Mouse (Mus musculus) cerebellum, adult 9-11 months (tissue): ENCODE data around the gene Snai3.

Source experiments
- DNase-seq: peaks from one replicate; pipeline ENCODE4 v3.0.0; 2022

Snai3 gene

GRCm38 (mm10) chr8:122430058-122430636 is 30.4 kb downstream of the Snai3 start:
- no peak for DNase-seq

- DNase-seq: no peak
These were observed 32.4 kb downstream of the Snai3 start for GRCm38 (mm10) chr8:122428163-122428562.

GRCm38 (mm10) chr8:122427607-122428006 is 32.9 kb downstream of the Snai3 start:
- DNase-seq: no peak

- DNase-seq: no peak
These were observed 34.4 kb downstream of the Snai3 start for GRCm38 (mm10) chr8:122426145-122426544.

GRCm38 (mm10) chr8:122423659-122424058 is 36.9 kb downstream of the Snai3 start:
- no peak for DNase-seq

- no peak for DNase-seq
These were observed 37.3 kb downstream of the Snai3 start for GRCm38 (mm10) chr8:122423217-122423616.

GRCm38 (mm10) chr8:122421376-122422070 is 39.0 kb downstream of the Snai3 start, which contains the start of gene Il17c:
Il17c (plus strand) TSS chr8:122422020.
- no peak for DNase-seq

- DNase-seq: no peak
These were observed 40.5 kb downstream of the Snai3 start for GRCm38 (mm10) chr8:122419881-122420555.

- DNase-seq: no peak
These were observed 45.0 kb downstream of the Snai3 start for GRCm38 (mm10) chr8:122415554-122415953.

GRCm38 (mm10) chr8:122414311-122414710 is 46.2 kb downstream of the Snai3 start:
- DNase-seq: no peak

GRCm38 (mm10) chr8:122407678-122408077 is 52.9 kb downstream of the Snai3 start:
- DNase-seq: no peak

- DNase-seq: no peak
These were observed 55.3 kb downstream of the Snai3 start for GRCm38 (mm10) chr8:122405146-122405805.
